Mouse (Mus musculus) right cerebral cortex, postnatal 10 days (tissue): ENCODE measurements around the gene Tmem230.

Experiments used
- DNase-seq, 2 experiments: peaks; one replicate each; pipeline ENCODE4 v3.0.0; 2021; ENCODE audit warnings: low spot score in 2 of 2

Tmem230 gene

DNA sequence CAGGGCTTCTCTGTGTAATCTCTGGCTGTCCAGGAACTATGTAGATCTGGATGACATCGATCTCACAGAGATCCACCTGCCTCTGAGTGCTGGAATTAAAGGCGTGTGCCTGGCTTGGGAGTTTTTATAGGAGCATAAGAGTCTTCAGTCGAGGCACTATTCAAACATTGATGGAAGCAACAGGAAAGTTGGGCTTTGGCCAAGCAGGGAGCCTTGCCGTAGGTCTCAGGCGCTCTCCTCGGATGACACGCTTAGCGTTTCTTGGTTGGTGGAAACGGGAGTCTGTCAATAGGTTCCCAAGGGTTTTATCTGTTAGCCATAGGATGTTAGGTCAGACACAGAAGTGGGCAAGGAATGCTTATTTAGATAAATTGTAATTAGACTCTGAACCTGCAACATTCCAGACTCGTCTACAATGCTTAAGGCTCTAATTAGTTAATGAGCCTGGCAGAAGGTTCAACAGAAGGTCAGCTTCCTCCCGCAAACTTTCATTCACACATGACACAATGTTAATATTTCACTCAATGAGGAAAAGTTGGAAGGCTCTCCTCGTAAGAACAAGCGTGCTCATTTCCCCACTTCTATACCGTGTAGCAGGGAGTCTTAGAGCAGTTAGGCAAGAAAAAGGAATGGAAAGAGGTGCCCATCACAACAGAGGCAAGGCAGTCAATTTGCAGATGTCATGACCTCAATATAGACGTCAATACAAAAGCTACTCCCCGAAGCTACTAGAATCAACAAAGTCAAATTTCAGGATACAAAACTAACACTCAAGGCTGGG lies 13.4 kb downstream of the Tmem230 start:
- no peak for DNase-seq

- DNase-seq: no peak
These were observed 15.1 kb downstream of the Tmem230 start for GRCm38 (mm10) chr2:132232413-132232945.

DNA sequence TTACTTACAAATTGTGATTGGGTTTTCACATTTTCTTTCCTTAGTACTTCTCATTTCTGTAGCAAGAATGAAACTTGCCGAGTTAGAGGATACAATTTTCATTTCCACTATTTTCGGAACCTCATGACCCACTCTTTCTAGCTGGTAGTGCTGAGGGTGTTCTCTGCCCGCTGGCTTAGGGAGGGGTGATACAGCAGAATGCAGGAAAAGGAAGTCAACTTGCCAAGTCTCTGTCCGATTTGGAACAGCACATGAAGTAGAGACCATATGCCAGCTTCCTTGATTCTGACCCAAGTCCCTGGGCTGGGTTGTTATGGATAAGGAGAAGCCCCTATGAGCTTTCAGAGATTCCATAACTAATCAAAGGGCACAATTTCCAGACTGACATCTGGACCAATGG lies 23.2 kb downstream of the Tmem230 start:
- no peak for DNase-seq

DNA sequence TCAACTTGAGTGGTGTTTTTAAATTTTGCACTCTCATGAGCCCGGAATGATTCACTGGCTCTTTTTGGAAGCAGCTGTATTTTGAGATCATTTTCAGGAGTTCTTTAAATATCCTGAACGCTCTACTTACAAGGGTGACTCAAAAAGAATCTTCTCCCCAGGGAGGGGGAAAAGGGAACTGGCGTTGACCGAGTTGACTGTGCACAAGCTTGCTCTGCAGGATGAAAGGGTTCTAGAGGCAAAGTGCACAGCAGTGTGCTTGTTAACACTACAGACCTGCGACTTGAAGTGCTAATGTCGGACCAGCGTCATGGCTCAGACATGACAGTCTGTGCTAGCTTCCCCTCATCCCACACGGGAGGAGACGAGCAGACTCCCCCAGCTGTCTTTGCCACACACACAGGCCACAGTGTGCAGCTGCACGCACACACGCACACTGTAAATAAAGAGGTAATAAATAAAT lies 26.0 kb downstream of the Tmem230 start:
- DNase-seq: peak; percentile 32 to 47

DNA sequence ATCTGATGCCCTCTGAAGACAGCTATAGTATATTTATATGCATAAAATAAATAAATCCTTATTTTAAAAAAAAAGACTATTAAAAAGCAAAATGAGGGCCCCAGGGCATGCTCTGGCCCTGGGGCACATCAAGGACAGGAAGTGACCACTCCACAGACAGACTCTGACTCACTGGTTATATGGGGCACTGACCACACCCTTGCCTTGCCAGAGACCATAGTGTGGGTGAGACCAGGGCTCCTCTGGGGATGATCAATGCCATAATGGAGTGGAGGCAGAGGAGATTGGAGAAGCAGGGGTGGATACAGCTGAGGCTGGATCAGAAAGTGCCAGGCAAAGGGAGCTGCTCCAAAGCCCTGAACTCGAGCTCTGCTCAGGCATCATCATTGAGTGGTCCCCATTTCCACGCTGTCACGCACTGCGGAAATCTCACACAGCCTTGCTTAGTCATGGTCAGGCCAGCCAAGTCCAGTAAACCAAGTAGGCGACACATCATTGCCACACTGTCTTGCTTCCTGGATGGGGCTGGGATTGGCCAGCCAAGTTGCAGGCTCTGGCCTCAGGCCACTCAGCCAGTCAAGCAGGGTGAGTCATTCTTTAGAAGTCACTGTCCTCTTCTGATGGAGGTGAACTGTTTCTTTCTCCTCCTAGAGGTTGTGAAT lies 35.5 kb downstream of the Tmem230 start:
- DNase-seq: no peak

GRCm38 (mm10) chr2:132210806-132211312 lies 36.7 kb downstream of the Tmem230 start:
- no peak for DNase-seq

DNA sequence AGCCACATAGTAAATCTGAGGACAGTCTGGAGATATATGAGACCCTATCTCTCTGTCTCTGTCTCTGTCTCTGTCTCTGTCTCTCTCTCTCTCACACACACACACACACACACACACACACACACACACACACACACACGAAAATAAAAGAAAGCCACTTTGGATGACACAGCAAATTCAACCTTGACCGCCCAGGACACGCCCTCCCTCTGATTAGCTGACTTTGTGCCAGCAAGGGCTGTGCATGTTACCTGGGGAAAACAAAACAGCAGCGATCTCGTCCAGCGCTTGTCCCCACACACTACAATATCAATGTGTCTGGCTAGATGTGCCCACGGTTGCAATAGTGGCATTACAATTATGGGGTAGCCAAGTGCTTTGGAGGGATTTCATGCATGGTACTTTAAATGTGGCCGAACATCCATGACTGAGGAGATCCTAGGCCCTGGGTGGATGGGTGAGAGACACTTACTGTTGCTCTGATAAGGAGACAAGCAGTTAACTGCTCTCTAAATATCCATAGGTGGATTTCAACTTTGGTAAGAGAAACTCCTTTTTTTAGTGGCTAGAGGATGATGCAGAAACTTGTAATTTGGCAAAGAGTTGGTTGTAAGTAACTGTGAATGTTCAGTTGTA lies 39.2 kb downstream of the Tmem230 start:
- DNase-seq: no peak

DNA sequence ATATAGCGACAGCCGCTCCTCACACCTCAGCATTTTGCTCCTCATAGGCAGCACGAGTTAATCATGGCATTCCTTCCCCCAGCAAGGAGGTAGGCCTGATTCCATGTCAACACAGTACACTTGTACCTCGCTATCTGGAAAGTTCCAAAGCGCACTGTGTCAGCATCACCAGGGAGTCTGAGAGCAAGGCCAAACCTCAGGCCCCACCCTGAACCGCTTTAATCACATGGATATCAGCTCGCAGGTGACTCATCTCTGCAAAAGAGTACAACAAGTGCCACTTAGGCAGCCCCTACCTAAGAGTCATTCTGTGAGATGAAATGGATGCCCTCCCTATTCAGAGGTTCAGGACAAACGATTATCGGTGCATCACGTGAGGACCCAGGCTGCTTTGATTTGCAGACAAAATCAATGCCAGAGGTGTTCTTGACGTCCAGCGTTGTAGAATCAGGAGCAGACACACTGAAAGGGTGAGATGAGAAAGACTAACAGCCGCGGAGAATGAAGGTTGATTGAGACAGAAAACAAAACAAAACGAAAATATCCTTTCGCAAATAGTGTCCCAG lies 41.2 kb downstream of the Tmem230 start:
- no peak for DNase-seq

- no peak for DNase-seq
These were observed 42.1 kb downstream of the Tmem230 start for GRCm38 (mm10) chr2:132205549-132205948.

DNA sequence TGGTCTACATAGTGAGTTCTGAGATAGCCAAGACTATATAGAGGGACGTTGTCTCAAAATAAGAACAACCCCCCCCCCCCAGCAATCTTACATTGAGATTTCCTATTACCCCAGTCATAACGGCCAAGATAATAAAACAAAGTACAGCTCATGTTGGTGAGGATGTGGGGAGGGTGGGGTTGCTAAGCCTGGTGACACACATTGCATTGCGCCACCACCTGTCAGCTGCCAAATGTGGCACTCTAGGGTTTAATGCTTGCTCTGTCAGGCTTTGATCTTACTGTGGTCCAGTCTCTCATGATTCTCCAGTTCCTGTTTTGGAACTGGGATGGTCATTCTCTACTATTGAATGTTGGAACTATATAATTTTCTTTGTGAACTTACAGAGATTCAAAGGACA lies 43.8 kb downstream of the Tmem230 start:
- DNase-seq: no peak

- no peak for DNase-seq
These were observed 44.4 kb downstream of the Tmem230 start for GRCm38 (mm10) chr2:132203186-132203585.

DNA sequence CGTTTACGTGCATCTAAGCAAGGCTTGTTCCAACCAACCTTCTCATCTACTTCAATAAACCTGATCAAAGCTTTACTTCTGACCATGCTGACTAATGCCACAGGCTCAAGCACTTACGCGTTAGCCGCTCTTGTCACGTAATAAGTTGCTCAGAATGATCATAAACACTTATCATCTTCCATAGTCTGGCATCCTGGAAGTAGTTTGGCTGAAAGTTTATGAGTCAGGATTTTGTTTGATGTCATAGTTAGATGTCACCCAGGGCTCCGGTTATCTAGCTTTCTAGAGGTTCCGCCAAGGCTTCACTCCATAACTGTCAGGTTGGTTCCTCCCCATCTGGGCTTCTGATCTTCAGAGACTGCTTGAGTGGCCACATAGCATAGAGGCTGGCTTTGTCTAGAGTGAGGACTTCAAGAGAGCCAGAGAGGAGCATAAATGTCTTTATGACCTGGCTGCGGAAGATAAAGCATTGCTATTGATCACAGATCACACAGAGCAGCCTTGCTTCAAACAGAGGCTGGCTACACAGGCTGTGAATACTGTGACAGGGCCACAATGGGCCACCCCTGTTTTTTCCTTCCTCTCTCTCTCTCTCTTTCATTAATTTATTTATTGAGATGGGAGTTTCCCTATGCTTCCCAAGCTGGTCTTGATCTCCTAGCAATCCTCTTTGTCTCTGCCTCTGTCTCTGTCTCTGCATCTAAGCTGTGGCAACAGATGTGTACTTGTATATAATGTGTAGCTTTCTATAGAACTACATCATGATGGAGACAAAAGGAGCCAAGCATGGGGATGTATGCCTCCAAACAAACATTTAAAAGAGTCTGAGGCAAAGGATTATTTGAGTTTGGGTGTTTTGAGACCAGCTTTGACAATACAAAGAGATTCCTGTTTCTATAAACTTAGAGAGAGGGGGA lies 49.3 kb downstream of the Tmem230 start:
- DNase-seq: no peak

DNA sequence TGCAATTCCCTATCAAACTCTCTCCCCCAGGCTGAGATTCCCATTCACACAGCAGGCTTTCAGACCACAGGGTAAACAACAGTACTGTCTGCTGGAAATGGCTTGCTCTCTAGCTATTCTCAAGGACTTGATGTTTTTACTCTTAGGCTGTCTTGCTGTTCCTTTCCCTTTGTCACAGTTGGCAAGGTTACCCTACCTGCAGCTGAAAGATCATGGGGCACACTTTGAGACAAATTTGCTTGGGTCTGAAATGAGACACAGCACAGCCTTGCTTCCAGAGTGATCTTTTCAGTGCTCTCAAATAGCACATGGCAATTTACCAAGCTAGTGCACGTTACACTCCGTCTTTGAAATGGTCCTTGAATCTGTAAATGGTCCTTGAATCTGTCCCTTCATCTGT lies 52.0 kb downstream of the Tmem230 start:
- DNase-seq: no peak

GRCm38 (mm10) chr2:132190602-132191161 lies 56.9 kb downstream of the Tmem230 start:
- DNase-seq: peak in 1 of 2 experiments; percentile 31
